Mouse (Mus musculus) cortical plate, adult 2 months (tissue): Measurements from ENCODE around the gene Gm7694. TPM values are rescaled to one million over a fixed set of nuclear protein-coding genes. Genes with fewer than 3 reads are reported as not detected.

Experiments
- H3K27ac ChIP-seq: fragments of 200-500 bp; 2 replicates; pipeline ENCODE4 v1.5.1; 2012; ENCODE audit warnings: low read length, control low read depth, inconsistent platforms; ENCODE audit not compliant: insufficient read depth
- H3K4me1 ChIP-seq: fragments of 200-500 bp; 2 replicates; pipeline ENCODE4 v1.6.1; 2011; ENCODE audit warnings: low read length; ENCODE audit not compliant: control insufficient read depth, insufficient read depth
- H3K4me3 ChIP-seq: fragments of 200-500 bp; 2 replicates; pipeline ENCODE4 v1.5.1; 2011; ENCODE audit warnings: mild to moderate bottlenecking, low read length, control low read depth; ENCODE audit not compliant: insufficient read depth
- CTCF ChIP-seq: fragments of 200-500 bp; IDR thresholded peaks from 2 replicates; pipeline ENCODE4 v1.5.1; 2011; ENCODE audit warnings: mild to moderate bottlenecking, control low read depth, low read length; ENCODE audit not compliant: insufficient read depth; ENCODE audit errors: extremely low read depth
- POLR2A ChIP-seq: fragments of 200-500 bp; IDR thresholded peaks from 2 replicates; pipeline ENCODE4 v1.6.1; 2011; ENCODE audit warnings: mild to moderate bottlenecking, low read length, control low read depth; ENCODE audit not compliant: insufficient read depth; ENCODE audit errors: extremely low read depth
- polyA plus RNA-seq: library from polyadenylated mRNA; depleted of rRNA; stranded (reverse); fragments of >200 nt; gene quantifications from 2 replicates; pipeline ENCODE4 v1.2.3, GENCODE M21; 2012

Gene Gm7694
- polyA plus RNA-seq, 1 experiment: 6.5 TPM

DNA sequence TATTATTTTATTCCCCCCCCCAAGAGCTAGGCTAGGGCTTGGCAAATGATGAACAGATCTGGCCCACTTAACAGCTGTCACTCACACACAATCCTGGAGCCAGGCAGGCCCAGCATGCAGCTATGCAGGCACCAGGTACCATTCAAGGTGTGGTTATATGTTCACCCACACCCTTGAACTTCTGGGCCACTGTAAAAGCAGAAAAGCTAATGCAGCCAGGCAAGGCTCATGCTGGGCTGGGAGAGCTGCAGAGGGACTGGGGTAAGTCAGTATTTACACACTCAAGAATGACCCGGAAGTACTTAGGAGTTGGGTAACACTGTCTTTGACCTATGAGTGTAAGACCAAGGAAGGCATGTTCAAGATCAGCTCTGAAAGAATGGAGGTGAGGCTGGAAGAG lies 18.2 kb upstream of the Gm7694 start:
- H3K4me3 ChIP-seq: no peak overlapping the region
- no peak overlapping the region for H3K27ac ChIP-seq
- no peaks in the 10 kb centered on the region for H3K4me1 ChIP-seq
- TF ChIP-seq CTCF: no peak
- no peak for TF ChIP-seq POLR2A

DNA sequence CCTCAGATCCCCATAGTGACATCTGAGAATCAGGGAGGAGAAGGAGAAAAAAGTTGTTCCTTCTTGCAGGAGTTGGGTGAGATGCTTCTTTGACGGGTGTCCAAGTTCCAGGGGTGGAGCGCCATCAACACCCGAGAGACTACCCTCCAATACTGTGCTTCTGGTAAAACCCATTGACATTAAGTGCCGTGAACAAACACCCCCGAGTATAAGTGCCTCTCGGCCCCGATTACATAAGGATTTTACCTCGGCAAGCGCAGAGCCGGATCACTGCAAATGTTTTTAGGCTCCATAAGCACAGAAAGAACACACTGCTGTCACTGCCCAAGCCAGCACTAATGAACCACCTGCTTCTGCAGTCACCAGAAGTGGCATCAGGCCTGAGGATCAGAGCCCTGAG lies 16.9 kb upstream of the Gm7694 start:
- no peak overlapping the region for H3K4me3 ChIP-seq

DNA sequence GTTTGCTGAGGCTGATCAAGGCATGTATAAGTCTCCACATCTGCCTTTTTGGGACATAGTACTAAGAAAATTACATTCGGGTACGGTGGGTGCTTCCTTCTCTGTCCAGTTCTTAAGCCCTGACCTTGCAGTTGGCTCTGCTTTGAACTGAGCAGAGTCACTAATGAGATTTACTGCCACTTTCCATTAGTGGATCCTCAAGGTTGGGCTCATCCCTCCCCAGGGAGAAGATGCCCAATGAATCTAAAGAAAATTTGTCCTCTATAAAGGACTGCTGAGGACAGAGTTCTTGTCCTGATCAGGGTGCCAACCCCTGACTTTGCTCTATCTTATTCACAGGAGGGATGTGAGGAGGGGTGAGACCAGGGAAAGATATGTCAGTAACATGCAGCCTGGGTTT lies 15.9 kb upstream of the Gm7694 start:
- Histone ChIP-seq H3K4me1 (no peaks in the 10 kb centered on the region), H3K27ac (no peak overlapping the region), H3K4me3 (no peak overlapping the region)
- TF ChIP-seq POLR2A (no peak), CTCF (no peak)

More for the DNA sequence above, 16.9 kb upstream of the Gm7694 start:
- Histone ChIP-seq H3K27ac (no peak overlapping the region), H3K4me1 (no peaks in the 10 kb centered on the region)
- TF ChIP-seq CTCF: no peak
- TF ChIP-seq POLR2A: no peak

DNA sequence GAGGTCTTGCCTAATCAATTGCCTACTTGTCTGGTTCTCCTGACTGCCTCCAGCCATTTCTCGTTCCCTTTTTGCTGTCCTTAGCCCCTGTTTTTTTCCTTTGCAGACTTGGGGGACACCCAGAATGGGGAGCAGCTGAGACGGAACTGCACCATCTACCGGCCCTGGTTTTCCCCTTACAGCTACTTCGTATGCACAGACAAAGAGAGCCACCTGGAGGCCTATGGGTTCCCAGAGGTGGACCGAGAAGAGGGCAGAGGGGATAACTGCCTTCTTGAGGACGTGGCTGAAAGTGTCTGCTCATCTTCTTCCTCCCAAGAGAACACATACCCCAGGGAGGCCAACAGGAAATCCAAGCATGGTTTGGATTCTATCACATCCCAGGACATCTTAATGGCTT lies 5.3 kb upstream of the Gm7694 start:
- H3K4me1 ChIP-seq: peaks cover 2% of the 10 kb centered on the region; the same call in 1 of the 2 replicates
- H3K4me3 ChIP-seq: no peak overlapping the region
- H3K27ac ChIP-seq: no peak overlapping the region
- TF ChIP-seq CTCF (no peak), POLR2A (no peak)

DNA sequence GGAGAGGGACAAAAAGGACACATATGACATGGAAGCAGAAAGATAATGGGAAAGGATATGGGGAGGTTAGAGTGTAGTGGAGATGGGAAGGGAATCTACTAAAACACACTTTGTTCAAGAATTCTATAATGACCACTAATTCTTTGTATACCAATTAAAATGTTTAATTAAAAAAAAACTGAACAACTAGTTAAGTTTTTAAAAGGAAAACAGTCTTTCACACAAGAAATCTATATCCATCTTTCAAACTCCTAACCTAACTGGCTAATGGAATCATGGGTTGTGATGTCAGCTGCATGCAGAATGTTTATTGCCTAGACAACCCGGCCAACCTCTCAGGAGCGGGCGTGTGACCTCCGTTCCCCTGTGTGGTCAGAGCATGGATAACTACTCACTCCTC lies 2.4 kb upstream of the Gm7694 start, which contains the start of gene Spata46:
Gene Spata46, plus strand, starts transcription at position 301 of the 400 bp plus-strand sequence.
- H3K4me1 ChIP-seq: no peaks in the 10 kb centered on the region
- H3K27ac ChIP-seq: no peak within 1 kb of the TSS
- H3K4me3 ChIP-seq: no peak within 1 kb of the TSS
- TF ChIP-seq POLR2A (no peak), CTCF (no peak)

DNA sequence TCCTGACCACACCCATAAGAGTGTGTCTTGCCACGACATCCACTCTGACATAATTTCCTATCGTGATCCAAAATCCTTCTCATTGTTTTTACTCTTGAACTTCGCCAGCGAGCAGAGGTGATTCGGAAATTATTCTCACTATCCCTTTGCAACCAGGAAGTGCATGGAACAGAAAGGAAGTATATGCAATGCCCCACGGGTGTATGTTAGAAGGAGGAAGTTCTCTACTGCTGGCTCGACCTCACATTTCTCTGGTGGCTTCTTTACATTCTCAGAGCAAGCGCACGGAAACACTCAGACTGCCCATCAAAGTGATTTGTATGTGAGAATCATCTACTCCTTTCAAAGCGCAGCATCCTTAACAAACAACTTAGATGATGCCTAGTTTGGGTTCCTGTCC lies 1.1 kb downstream of the Gm7694 start:
- no peak overlapping the region for H3K27ac ChIP-seq
- H3K4me3 ChIP-seq: no peak overlapping the region
- no peak for TF ChIP-seq CTCF
- no peak for TF ChIP-seq POLR2A
- no peaks in the 10 kb centered on the region for H3K4me1 ChIP-seq

DNA sequence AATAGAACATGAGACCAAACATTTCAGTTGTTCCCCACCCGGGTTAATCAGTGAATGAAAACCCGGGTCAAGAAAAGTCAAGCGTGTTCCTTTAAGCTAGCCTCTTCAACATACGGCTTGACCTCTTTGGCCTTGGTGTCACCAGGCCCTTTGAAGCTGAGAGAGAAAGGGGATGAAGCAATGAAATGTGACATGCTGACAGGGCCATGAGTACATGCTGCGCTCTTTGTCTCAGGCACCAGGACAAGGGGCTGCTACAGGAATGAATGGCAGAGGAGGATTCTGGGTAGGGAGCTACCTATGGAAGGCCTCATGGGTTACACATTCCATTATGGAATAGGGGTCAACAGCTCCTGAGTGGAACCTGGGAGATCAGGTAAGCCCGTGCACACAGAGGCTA lies 3.0 kb downstream of the Gm7694 start:
- Histone ChIP-seq H3K4me3 (no peak overlapping the region), H3K27ac (no peak overlapping the region), H3K4me1 (no peaks in the 10 kb centered on the region)
- TF ChIP-seq CTCF (no peak), POLR2A (no peak)

DNA sequence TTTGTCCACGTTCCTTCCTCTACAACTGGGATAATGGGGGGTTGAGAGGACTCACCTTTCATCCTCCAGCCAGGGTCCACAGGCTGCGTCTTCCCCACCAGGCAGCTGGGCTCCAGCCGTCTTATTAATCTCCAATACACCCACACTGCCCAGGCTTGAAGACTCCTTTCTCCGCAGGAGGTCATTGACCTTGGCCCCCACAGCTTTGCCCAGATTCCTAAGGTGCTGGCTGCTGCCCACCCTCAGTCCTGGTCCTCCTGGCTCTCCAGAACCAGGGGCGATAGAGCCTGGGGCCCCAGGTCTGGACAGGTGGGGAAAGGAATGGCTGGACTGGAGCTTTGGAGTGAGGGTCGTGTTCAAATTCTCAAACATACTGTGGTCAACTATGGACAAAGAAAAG lies 3.7 kb downstream of the Gm7694 start:
- H3K4me1 ChIP-seq: no peaks in the 10 kb centered on the region
- no peak for TF ChIP-seq POLR2A
- no peak for TF ChIP-seq CTCF
- H3K4me3 ChIP-seq: no peak overlapping the region
- H3K27ac ChIP-seq: no peak overlapping the region

DNA sequence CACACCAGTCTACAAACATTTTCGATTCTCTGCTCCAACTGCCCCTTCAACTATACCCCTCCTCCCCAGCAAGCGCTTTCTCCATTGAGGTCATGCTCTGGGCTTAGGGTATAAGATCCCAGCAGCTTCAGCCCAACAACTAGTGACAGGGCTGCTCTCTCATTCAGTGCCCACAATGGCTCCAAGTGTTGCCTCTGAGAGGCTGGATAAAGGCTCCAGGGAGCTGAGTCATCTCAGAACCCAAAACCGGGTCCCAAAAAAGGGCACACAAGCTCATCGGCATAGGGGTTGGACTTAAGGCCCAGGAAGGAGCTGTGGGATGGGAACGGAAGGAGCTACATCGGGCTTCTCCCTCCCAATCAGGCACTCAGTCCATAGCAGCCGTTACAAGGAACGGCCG lies 4.4 kb downstream of the Gm7694 start:
- H3K4me3 ChIP-seq: no peak overlapping the region
- no peak for TF ChIP-seq CTCF
- TF ChIP-seq POLR2A: no peak
- no peak overlapping the region for H3K27ac ChIP-seq
- H3K4me1 ChIP-seq: no peaks in the 10 kb centered on the region

DNA sequence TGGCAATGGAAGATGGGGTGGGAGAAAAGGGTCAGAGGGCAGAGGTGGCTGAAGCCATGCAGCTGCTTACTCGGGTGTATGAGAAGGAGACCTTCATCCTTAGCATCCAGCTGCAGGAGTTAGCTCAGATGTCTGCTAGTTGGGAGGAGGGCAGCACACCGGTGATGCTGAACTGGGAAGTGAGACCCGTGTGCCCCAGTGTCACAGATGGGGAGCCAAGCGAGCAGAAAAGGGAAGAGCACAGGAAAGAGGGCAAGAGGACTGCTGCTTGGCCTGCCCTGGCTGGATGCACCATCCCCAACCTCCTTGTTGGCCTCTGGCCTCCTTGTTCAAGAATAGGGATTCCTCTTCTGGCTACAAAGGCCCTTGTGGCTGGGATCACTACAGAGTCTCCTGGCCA lies 6.6 kb downstream of the Gm7694 start:
- Histone ChIP-seq H3K27ac (no peak overlapping the region), H3K4me1 (no peaks in the 10 kb centered on the region), H3K4me3 (no peak overlapping the region)
- no peak for TF ChIP-seq POLR2A
- TF ChIP-seq CTCF: no peak

DNA sequence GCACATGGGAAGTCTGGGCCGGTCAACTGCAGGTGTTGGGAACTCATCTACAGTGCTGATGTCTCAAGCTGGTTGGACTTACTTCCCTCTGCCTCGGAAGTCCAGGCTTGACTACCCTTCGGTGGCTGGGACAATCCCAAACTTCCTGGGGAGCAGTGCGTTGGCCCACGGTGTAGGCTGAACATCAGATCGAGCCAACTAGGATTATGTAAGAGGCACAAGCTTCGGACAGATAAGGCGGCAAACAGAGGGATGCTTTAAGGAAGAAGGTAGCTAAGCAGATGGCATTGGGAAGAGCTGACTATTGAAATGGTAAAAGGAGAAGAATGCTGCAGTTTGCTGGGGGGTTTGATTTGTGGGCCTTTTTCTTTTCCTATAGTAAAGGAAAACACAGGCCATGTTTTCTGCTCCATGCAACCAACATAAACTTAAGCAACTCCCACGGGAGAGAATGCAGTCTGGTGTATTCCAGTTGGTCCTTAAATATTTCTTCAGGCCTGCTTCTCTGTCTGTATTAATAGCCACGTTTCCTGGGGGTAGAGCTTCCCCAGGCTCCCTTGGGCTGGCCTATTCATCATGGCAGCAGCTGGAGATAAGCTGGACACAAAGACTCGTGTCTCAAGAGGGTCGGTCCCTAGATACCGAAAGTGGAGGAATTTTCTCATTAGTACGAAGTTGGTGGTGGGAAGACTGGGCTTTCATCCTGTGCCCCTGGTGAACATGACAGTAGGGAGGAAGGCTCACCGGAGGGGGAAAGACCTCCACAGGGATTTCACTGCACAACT lies 11.2 kb downstream of the Gm7694 start:
- no peak overlapping the region for H3K27ac ChIP-seq
- H3K4me1 ChIP-seq: 0 out of 2 replicates have a peak, but pooled peaks cover 1% of the 10 kb centered on the region
- no peak for TF ChIP-seq CTCF
- no peak for TF ChIP-seq POLR2A
- no peak overlapping the region for H3K4me3 ChIP-seq

DNA sequence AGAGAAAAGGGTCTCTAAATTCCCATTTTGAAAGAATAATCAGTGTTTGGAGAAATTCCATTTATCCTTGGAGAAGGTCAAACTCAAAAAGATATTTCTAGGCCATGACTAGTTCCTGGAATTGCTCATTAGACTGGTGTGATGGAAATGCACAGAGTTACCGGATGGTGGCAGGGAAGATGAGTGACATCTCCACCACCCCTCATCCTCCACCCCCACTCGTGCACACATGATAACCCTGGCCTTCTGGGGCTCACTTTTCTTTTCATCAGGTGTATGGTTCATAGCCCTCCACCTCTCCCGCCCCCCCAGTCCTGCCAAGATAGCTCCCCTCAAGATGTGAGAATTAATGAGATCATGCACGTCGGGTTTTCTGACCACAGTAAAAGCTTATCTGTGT lies 12.9 kb downstream of the Gm7694 start:
- TF ChIP-seq POLR2A (no peak), CTCF (no peak)
- Histone ChIP-seq H3K27ac (no peak overlapping the region), H3K4me1 (0 out of 2 replicates have a peak, but pooled peaks cover 1% of the 10 kb centered on the region)

More for the DNA sequence above, 12.9 kb downstream of the Gm7694 start:
- no peak overlapping the region for H3K4me3 ChIP-seq
